Comparison of ENCODE assay signal across 7 mouse cellular contexts in the genomic region with DNA sequence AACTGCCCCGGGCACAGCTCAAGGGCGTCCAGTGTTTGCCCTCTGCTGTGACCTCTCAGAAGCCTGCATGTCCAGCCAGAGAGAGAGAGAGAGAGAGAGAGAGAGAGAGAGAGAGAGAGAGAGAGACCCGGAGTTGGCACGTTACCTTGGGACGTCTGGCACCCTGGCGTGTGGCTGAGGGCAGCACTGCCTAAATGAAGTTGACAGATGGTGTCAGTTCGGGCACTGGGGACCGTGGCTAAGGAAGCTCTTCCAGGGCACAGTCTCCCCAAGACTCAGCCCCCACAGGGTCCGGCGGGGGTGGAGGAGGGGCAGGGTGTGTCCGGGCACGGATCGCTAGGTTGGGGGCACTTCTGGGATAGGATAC. TPM values are rescaled to one million over a fixed set of nuclear protein-coding genes. Genes with fewer than 3 reads are reported as not detected.
DNase-seq lines count a peak whose midpoint lies in the region; ATAC-seq and TF ChIP-seq lines count a peak whose summit lies in the region.

No protein-coding gene starts in this region.

- peak overlapping the region; percentile 77 for H3K4me2 ChIP-seq in lung, embryonic 15.5 days
- peak overlapping the region; percentile 75 for H3K4me2 ChIP-seq in forebrain, postnatal 0 days (ENCODE audit: low read depth)

- peaks cover 98% of the 10 kb centered on the region for H3K27me3 ChIP-seq in lung, embryonic 15.5 days
- peaks cover 92% of the 10 kb centered on the region for H3K27me3 ChIP-seq in forebrain, postnatal 0 days (ENCODE audit: insufficient read depth, low read length)

- TF ChIP-seq CTCF in forebrain, postnatal 0 days (IDR thresholded peaks at IDR 0.05; ENCODE audit: low read depth): no peak

- H3K4me3 ChIP-seq in lung, embryonic 15.5 days: peak overlapping the region; percentile 54
- peak overlapping the region; percentile 42 for H3K4me3 ChIP-seq in forebrain, postnatal 0 days (ENCODE audit: low read depth, low read length)

- H3K9ac ChIP-seq in lung, embryonic 15.5 days: peak overlapping the region; percentile 73
- no peak overlapping the region for H3K9ac ChIP-seq in forebrain, postnatal 0 days

- no peaks in the 10 kb centered on the region for H3K9me3 ChIP-seq in lung, embryonic 15.5 days
- H3K9me3 ChIP-seq in forebrain, postnatal 0 days (ENCODE audit: low read length): no peaks in the 10 kb centered on the region

- no peak for DNase-seq in lung, postnatal 36 days
- no peak for DNase-seq in forebrain, postnatal 0 days
- peak; percentile 60 for DNase-seq in lung, postnatal 10 days
- no peak for DNase-seq in layer of hippocampus, adult 8-10 months (ENCODE audit: low spot score in 2 of 2)
- no peak for DNase-seq in right cerebral cortex, postnatal 10 days (ENCODE audit: low spot score in 2 of 2)

- no peaks in the 10 kb centered on the region for H3K36me3 ChIP-seq in lung, embryonic 15.5 days
- H3K36me3 ChIP-seq in forebrain, postnatal 0 days (ENCODE audit: insufficient read depth): no peaks in the 10 kb centered on the region

- WGBS in lung, embryonic 15.5 days: under 1% methylated on average over 13 of the region's 13 CpGs
- 2% methylated on average over 13 of the region's 13 CpGs for WGBS in forebrain, postnatal 0 days

- H3K27ac ChIP-seq in lung, embryonic 15.5 days: peak overlapping the region; percentile 93
- H3K27ac ChIP-seq in forebrain, postnatal 0 days (ENCODE audit: low read depth, low read length): no peak overlapping the region

- H3K4me1 ChIP-seq in lung, embryonic 15.5 days: peaks cover 25% of the 10 kb centered on the region
- H3K4me1 ChIP-seq in forebrain, postnatal 0 days (ENCODE audit: insufficient read depth): 0 out of 2 replicates have a peak, but pooled peaks cover 7% of the 10 kb centered on the region

- peak; percentile 44 for ATAC-seq in lung, embryonic 15.5 days (ENCODE audit: borderline replicate concordance, extremely low read depth, low FRiP score, low TSS enrichment)
- ATAC-seq in forebrain, postnatal 0 days: no peak
- ATAC-seq in inflammation-experienced regulatory T-cells, adult 6 months: no peak

RNA-seq across cellular contexts. Expression of gene Foxf2, which starts 0.7 kb away (rescaled TPM):
- 29.5 and 30.4 TPM in 2 replicates for polyA plus RNA-seq in lung, embryonic 15.5 days (2015; fragmentation: Nextera tagmentation; extraction: Ambion mirVana)
- 4.6 and 7.8 TPM in 2 replicates for total RNA-seq in forebrain, postnatal 0 days (2014; rRNA removed)
- polyA plus RNA-seq in forebrain, postnatal 0 days (2015; fragmentation: Nextera tagmentation; extraction: Ambion mirVana): 4.1 and 5.7 TPM in 2 replicates
- polyA plus RNA-seq in inflammation-experienced regulatory T-cells, adult 6 months (2017; shearing (Covaris generic)): not detected
- 1 to 10 TPM; 3.6 to 4.8 (median 4.7) TPM for total RNA-seq in layer of hippocampus, adult 8-10 months (2022)
